Mouse (Mus musculus) heart, adult 2 months (tissue): Measurements from ENCODE around the gene Plk2. TPM values are rescaled to one million over a fixed set of nuclear protein-coding genes. Genes with fewer than 3 reads are reported as not detected.

ENCODE experiments used
- DNase-seq, 2 experiments: peaks; one replicate each; pipeline ENCODE4 v3.0.0; 2021
- H3K27ac ChIP-seq: fragments of 200-600 bp; 2 replicates; pipeline ENCODE4 v1.8.1; 2022
- H3K27me3 ChIP-seq: fragments of 200-500 bp; 2 replicates; pipeline ENCODE4 v1.6.1; 2012; ENCODE audit warnings: mild to moderate bottlenecking, low read length, inconsistent platforms, mixed read lengths; ENCODE audit not compliant: control insufficient read depth, insufficient read depth
- H3K36me3 ChIP-seq: fragments of 200-500 bp; 2 replicates; pipeline ENCODE4 v1.6.1; 2012; ENCODE audit warnings: low read length, inconsistent platforms; ENCODE audit not compliant: control insufficient read depth, insufficient read depth
- H3K4me1 ChIP-seq: fragments of 200-500 bp; 2 replicates; pipeline ENCODE4 v1.6.1; 2011; ENCODE audit warnings: low read length; ENCODE audit not compliant: control insufficient read depth, insufficient read depth
- H3K4me3 ChIP-seq: fragments of 200-600 bp; 2 replicates; pipeline ENCODE4 v1.8.1; 2022
- H3K79me2 ChIP-seq: fragments of 200-500 bp; replicated peaks from 2 replicates; pipeline ENCODE4 v1.6.1; 2012; ENCODE audit warnings: mild to moderate bottlenecking, inconsistent platforms, low read length, moderate library complexity, mixed read lengths; ENCODE audit not compliant: control insufficient read depth, insufficient read depth
- H3K9ac ChIP-seq: fragments of 200-500 bp; 2 replicates; pipeline ENCODE4 v1.6.1; 2012; ENCODE audit warnings: low read depth, mild to moderate bottlenecking, control low read depth, inconsistent platforms, low read length, mixed read lengths
- CTCF ChIP-seq: fragments of 200-600 bp; IDR thresholded peaks from 2 replicates; pipeline ENCODE4 v1.8.1; 2022; ENCODE audit warnings: antibody characterized with exemption, mild to moderate bottlenecking, moderate library complexity
- EP300 ChIP-seq: fragments of 200-500 bp; IDR thresholded peaks from 2 replicates; pipeline ENCODE4 v1.6.1; 2011; ENCODE audit warnings: low read depth, low read length, control low read depth; ENCODE audit not compliant: insufficient read depth
- POLR2A ChIP-seq: fragments of 200-500 bp; IDR thresholded peaks from 2 replicates; pipeline ENCODE4 v1.6.1; 2011; ENCODE audit warnings: mild to moderate bottlenecking, low read depth, low read length, control low read depth; ENCODE audit not compliant: insufficient read depth
- WGBS: fragments of 180-500 bp; shearing (Covaris S2); methylation state at CpG from one replicate; pipeline ENCODE4 v1.1.7; 2018; 5-methylcytosine and 5-hydroxymethylcytosine counted together
- intact Hi-C: fragments of 180-260 bp; cut with DNase I; formaldehyde crosslinking; loops from one replicate; pipeline ENCODE4 v1.15.1; 2025
- polyA plus RNA-seq: library from polyadenylated mRNA; depleted of rRNA; stranded (reverse); fragments of >200 nt; gene quantifications from 2 replicates; pipeline ENCODE4 v1.2.3, GENCODE M21; 2012
- total RNA-seq, 2 experiments: library from RNA; stranded (reverse); gene quantifications; 2 replicates each; pipeline ENCODE4 v1.2.3; 2021

Gene Plk2
- total and polyA plus RNA-seq, 3 experiments = 11.0 to 23.8 (median 14.8) TPM

- H3K27ac ChIP-seq = no peak overlapping the region
- no peak overlapping the region for H3K9ac ChIP-seq
- H3K79me2 ChIP-seq = no peaks in the 10 kb centered on the region
- H3K4me1 ChIP-seq = peaks cover 2% of the 10 kb centered on the region; the same call in 1 of the 2 replicates
- H3K27me3 ChIP-seq = no peaks in the 10 kb centered on the region
- TF ChIP-seq POLR2A = no peak
- TF ChIP-seq EP300 = no peak
- no peak for TF ChIP-seq CTCF
- 36% methylated on average over 3 of the region's 3 CpGs for WGBS
- DNase-seq = no peak
- H3K4me3 ChIP-seq = no peak overlapping the region
- intact Hi-C loops = loop anchor here (1.0 kb wide), 2 partner anchors 576 to 846 kb away; no protein-coding TSS in a partner anchor
- H3K36me3 ChIP-seq = peaks cover 4% of the 10 kb centered on the region
Observed at GRCm38 (mm10) chr13:110392631-110393030, 2.2 kb upstream of the Plk2 start.

DNA sequence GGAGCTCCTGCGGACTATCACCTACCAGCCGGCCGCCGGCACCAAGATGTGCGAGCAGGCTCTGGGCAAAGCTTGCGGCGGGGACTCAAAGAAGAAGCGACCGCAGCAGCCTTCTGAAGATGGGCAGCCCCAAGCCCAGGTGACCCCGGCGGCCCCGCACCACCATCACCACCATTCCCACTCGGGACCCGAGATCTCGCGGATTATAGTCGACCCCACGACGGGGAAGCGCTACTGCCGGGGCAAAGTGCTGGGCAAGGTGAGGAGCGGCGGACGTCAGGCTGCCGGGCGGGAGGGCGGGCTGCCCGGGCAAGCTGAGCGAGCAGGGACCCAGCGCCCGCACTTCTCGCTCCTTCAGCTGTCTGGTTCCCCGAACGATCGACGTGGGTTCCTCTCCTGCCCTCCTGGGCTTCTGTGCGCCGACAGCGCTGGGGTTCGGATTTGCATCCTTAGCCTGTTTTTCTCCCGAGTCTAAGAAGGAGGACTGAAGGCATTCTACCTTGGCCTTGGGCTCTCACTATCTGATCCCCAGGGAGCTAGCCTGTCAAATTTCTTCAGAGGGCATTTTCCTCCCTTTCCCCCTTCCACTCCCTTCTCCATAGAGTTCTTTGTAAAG lies 441 bp downstream of the Plk2 start:
- peaks cover 3% of the 10 kb centered on the region; the same call in 1 of the 2 replicates for H3K4me1 ChIP-seq
- intact Hi-C loops = loop anchor here (1.0 to 5.0 kb wide), 6 partner anchors 142 to 504 kb away; no protein-coding TSS in a partner anchor
- DNase-seq = no peak
- peak overlapping the region; percentile 78 for H3K4me3 ChIP-seq
- peaks cover 20% of the 10 kb centered on the region for H3K36me3 ChIP-seq
- TF ChIP-seq CTCF (no peak), POLR2A (no peak), EP300 (no peak)
- peak overlapping the region; percentile 92 for H3K9ac ChIP-seq
- H3K79me2 ChIP-seq = no peaks in the 10 kb centered on the region
- no peaks in the 10 kb centered on the region for H3K27me3 ChIP-seq
- peak overlapping the region; percentile 95 for H3K27ac ChIP-seq
- WGBS = under 1% methylated on average over 41 of the region's 41 CpGs

- peaks cover 26% of the 10 kb centered on the region for H3K36me3 ChIP-seq
- 6% methylated on average over 21 of the region's 21 CpGs for WGBS
- no peaks in the 10 kb centered on the region for H3K79me2 ChIP-seq
- H3K9ac ChIP-seq = peak overlapping the region; percentile 92
- no peaks in the 10 kb centered on the region for H3K27me3 ChIP-seq
- peak overlapping the region; percentile 95 for H3K27ac ChIP-seq
- TF ChIP-seq EP300 (no peak), POLR2A (no peak), CTCF (no peak)
- peaks cover 3% of the 10 kb centered on the region; the same call in 1 of the 2 replicates for H3K4me1 ChIP-seq
- intact Hi-C loops = loop anchor here (1.0 to 5.0 kb wide), 7 partner anchors 141 to 503 kb away; no protein-coding TSS in a partner anchor
- peak overlapping the region; percentile 78 for H3K4me3 ChIP-seq
- DNase-seq = peak; percentile 15 to 30
Observed at GRCm38 (mm10) chr13:110395916-110396685, 1.3 kb downstream of the Plk2 start.

GRCm38 (mm10) chr13:110397750-110398149 lies 2.9 kb downstream of the Plk2 start:
- Histone ChIP-seq H3K27me3 (no peaks in the 10 kb centered on the region), H3K9ac (peak overlapping the region; percentile 50), H3K27ac (peak overlapping the region; percentile 72), H3K4me1 (peaks cover 3% of the 10 kb centered on the region; the same call in 1 of the 2 replicates), H3K79me2 (no peaks in the 10 kb centered on the region), H3K36me3 (peaks cover 28% of the 10 kb centered on the region), H3K4me3 (peak overlapping the region; percentile 38)
- DNase-seq = peak; percentile 10 to 25
- WGBS = 45% methylated on average over 8 of the region's 8 CpGs
- TF ChIP-seq CTCF (no peak), EP300 (no peak), POLR2A (no peak)
- intact Hi-C loops = loop anchor here (2.0 to 5.0 kb wide), 3 partner anchors 140 to 300 kb away; no protein-coding TSS in a partner anchor

GRCm38 (mm10) chr13:110398513-110399270 lies 3.8 kb downstream of the Plk2 start:
- peak overlapping the region; percentile 38 for H3K4me3 ChIP-seq
- 50% methylated on average over 24 of the region's 24 CpGs for WGBS
- TF ChIP-seq POLR2A (0 out of 2 replicates have a peak, but pooled peaks have one; percentile 17), CTCF (no peak)
- peak; percentile 29 to 38 for DNase-seq
- peaks cover 28% of the 10 kb centered on the region for H3K36me3 ChIP-seq
- H3K27ac ChIP-seq = peak overlapping the region; percentile 72
- H3K27me3 ChIP-seq = no peaks in the 10 kb centered on the region
- H3K9ac ChIP-seq = peak overlapping the region; percentile 50
- H3K79me2 ChIP-seq = no peaks in the 10 kb centered on the region
- H3K4me1 ChIP-seq = peaks cover 3% of the 10 kb centered on the region; the same call in 1 of the 2 replicates
- intact Hi-C loops = loop anchor here (5.0 kb wide), 2 partner anchors 139 to 299 kb away; no protein-coding TSS in a partner anchor
